23 mouse cellular contexts compared by ENCODE assay signal in the genomic region with DNA sequence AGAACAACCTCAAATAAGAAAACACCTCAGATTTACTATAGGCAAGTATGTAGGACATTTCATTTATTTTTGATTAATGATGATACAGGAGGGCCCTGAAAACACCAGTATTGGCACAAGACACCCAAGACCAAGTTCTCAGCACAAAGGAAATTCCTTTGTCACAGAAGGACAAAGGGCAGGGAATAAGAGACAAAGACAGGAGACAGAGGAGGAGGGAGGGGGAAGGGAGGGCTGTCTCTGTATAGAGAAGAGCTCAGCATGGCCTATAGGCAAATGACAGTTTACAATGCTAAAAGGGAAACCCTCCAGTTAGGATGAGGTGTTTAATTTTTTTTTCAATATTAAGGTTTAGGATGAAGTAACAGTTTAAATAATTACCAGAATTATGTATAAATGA. TPM values are rescaled to one million over a fixed set of nuclear protein-coding genes. Genes with fewer than 3 reads are reported as not detected.
"Had no signal": no experiment of that assay in that cellular context is flagged by ENCODE, and none has a peak within 500 bp of the region (broad histone marks: within the 10 kb centered on the region; RNA-seq: fewer than 3 reads in every experiment).

No protein-coding gene starts in this region.

- H3K27me3 ChIP-seq: limb, embryonic 13.5 days; lung, embryonic 15.5 days; midbrain, embryonic 12.5 days; midbrain, embryonic 15.5 days; neural tube, embryonic 13.5 days had no signal

- H3K9me3 ChIP-seq: limb, embryonic 10.5 days; limb, embryonic 13.5 days; liver, embryonic 12.5 days; liver, embryonic 15.5 days; lung, embryonic 15.5 days; midbrain, embryonic 12.5 days; midbrain, embryonic 15.5 days; neural tube, embryonic 13.5 days had no signal

- H3K4me3 ChIP-seq: limb, embryonic 10.5 days; limb, embryonic 13.5 days; liver, embryonic 12.5 days; liver, embryonic 15.5 days; lung, embryonic 15.5 days; midbrain, embryonic 12.5 days; midbrain, embryonic 15.5 days; myocyte; neural tube, embryonic 13.5 days had no signal

- H3K4me2 ChIP-seq: limb, embryonic 13.5 days; liver, embryonic 12.5 days; liver, embryonic 15.5 days; lung, embryonic 15.5 days; midbrain, embryonic 12.5 days; midbrain, embryonic 15.5 days; neural tube, embryonic 13.5 days had no signal

- H3K9ac ChIP-seq: limb, embryonic 13.5 days; liver, embryonic 12.5 days; liver, embryonic 15.5 days; lung, embryonic 15.5 days; midbrain, embryonic 12.5 days; midbrain, embryonic 15.5 days; neural tube, embryonic 13.5 days had no signal

- H3K4me1 ChIP-seq: limb, embryonic 10.5 days; limb, embryonic 13.5 days; lung, embryonic 15.5 days; midbrain, embryonic 12.5 days; midbrain, embryonic 15.5 days; neural tube, embryonic 13.5 days had no signal

- ATAC-seq: liver, embryonic 12.5 days; midbrain, embryonic 15.5 days had no signal

- H3K36me3 ChIP-seq: limb, embryonic 10.5 days; limb, embryonic 13.5 days; liver, embryonic 12.5 days; liver, embryonic 15.5 days; lung, embryonic 15.5 days; midbrain, embryonic 12.5 days; midbrain, embryonic 15.5 days; neural tube, embryonic 13.5 days had no signal

- H3K27ac ChIP-seq: limb, embryonic 10.5 days; limb, embryonic 13.5 days; liver, embryonic 12.5 days; liver, embryonic 15.5 days; lung, embryonic 15.5 days; midbrain, embryonic 12.5 days; midbrain, embryonic 15.5 days; neural tube, embryonic 13.5 days; stomach, postnatal 0 days had no signal

- DNase-seq: kidney, adult 9 months; kidney, postnatal 14 days; kidney, postnatal 4 days; liver; lung, adult 18-20 months; lung, postnatal 10 days; lung, postnatal 36 days; right cerebral cortex, adult 18-20 months; right cerebral cortex, postnatal 14 days; right cerebral cortex, postnatal 4 days; thymus, postnatal 25 days had no signal

RNA-seq across cellular contexts. Expression of gene Ttc26, which starts 17.1 kb away (rescaled TPM):
- total RNA-seq: monocyte, adult 5-6 weeks; neutrophil, adult 5-6 weeks had no signal
